Mouse (Mus musculus): ENCODE results near the gene Sccpdh. TPM values are rescaled to one million over a fixed set of nuclear protein-coding genes. Genes with fewer than 3 reads are reported as not detected.
A peak's percentile ranks its signal among the peaks of the same experiment; 100 is the strongest.

The Sccpdh gene
- polyA plus RNA-seq, 1 experiment from 2014 or later = 119 TPM

DNA sequence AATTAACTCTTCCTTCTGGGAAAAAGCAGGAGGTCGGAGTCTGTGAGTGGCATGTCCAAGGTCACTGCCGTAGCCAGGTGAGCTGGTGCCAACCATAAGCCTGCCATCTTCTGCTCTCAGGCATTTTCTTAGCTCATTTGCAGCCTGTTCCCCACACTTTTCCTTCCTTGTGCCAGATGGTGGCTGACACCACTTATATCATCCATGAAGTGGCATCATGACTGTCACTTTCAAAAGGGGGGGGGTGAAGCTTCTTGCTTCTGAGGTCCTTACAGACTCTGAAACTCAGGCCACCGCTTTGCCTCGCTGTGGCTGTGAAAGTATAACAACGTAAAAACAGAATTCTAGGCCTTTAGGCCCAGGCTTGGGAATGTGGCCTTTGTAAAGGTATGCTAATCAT is 16.8 kb upstream of the Sccpdh start:
- WGBS = 78% methylated on average over 5 of the region's 5 CpGs

DNA sequence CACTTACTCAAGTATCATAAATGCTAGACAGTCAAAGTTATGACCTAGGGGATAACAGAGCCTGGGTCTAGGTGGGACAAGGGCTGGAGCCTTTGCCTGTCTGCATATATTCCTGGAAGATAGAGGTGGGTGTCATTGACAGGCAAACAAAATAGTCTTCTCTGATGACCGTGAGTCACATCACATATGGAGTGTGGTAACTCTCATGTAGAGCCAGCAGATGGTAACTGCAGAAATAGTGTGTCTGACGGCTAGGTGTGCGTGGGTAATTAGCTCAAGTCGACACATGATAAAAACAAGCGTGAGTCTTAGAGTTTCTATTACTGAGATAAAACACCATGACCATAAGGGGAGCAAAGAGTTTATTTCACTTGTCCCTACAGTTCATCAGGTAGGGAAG is 4.9 kb upstream of the Sccpdh start:
- H3K27me3 ChIP-seq (ENCODE audit: control insufficient read depth, insufficient read depth, low read length) = no peaks in the 10 kb centered on the region
- 90% methylated on average over 5 of the region's 5 CpGs for whole genome bisulfite sequencing
- no peaks in the 10 kb centered on the region for H3K9me3 ChIP-seq (ENCODE audit: control insufficient read depth, low read length)
- no peak overlapping the region for H3K27ac ChIP-seq (ENCODE audit: low read depth, low read length)
- H3K9ac ChIP-seq (ENCODE audit: low read depth, low read length) = no peak overlapping the region
- H3K4me2 ChIP-seq (replicated peaks; ENCODE audit: low read depth, low read length) = no peak overlapping the region
- no peak overlapping the region for H3K4me3 ChIP-seq (ENCODE audit: low read depth, low read length)
- ATAC-seq (ENCODE audit: low FRiP score) = no peak
- DNase-seq (ENCODE audit: low spot score) = no peak
- no peaks in the 10 kb centered on the region for H3K36me3 ChIP-seq (ENCODE audit: control insufficient read depth, insufficient read depth, low read length)
- H3K4me1 ChIP-seq (replicated peaks; ENCODE audit: control insufficient read depth, insufficient read depth, low read length) = no peaks in the 10 kb centered on the region

More for the DNA sequence above, 16.8 kb upstream of the Sccpdh start:
- no peak overlapping the region for H3K4me3 ChIP-seq (ENCODE audit: low read depth, low read length)
- DNase-seq (ENCODE audit: low spot score) (no peak), ATAC-seq (ENCODE audit: low FRiP score) (no peak)
- no peaks in the 10 kb centered on the region for H3K36me3 ChIP-seq (ENCODE audit: control insufficient read depth, insufficient read depth, low read length)
- no peaks in the 10 kb centered on the region for H3K4me1 ChIP-seq (replicated peaks; ENCODE audit: control insufficient read depth, insufficient read depth, low read length)
- no peaks in the 10 kb centered on the region for H3K9me3 ChIP-seq (ENCODE audit: control insufficient read depth, low read length)
- no peak overlapping the region for H3K9ac ChIP-seq (ENCODE audit: low read depth, low read length)
- H3K27me3 ChIP-seq (ENCODE audit: control insufficient read depth, insufficient read depth, low read length) = no peaks in the 10 kb centered on the region
- no peak overlapping the region for H3K4me2 ChIP-seq (replicated peaks; ENCODE audit: low read depth, low read length)
- H3K27ac ChIP-seq (ENCODE audit: low read depth, low read length) = no peak overlapping the region

DNA sequence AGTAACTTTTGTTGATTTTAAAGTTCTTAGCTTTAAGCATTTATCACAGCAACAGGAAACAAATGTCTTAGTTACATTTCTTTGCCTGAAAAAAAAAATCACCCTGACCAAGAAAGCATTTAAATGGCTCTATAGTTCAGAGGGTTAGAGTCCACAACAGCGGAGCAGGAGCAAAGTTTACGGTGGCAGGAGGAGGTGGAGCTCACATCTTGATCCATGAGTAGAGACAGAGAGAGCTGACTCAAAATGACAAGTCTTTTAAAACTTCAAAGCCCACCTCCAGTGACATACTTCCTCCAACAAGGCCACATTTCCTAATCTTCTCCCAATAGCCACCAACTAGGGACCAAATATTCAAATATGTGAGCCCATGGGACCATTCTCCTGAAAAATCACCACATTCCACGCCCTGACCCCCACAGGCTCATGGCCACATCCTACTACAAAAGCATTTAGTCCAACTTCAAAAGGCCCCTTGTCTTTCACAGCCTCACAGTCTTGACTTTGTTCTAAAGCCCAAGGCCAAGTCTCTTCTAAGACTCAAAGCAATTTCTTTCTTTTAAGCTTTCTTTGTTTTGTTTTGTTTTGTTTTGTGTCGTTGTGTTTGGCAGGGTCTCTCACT is 3.6 kb upstream of the Sccpdh start:
- no peak overlapping the region for H3K9ac ChIP-seq (ENCODE audit: low read depth, low read length)
- peaks cover 3% of the 10 kb centered on the region; the same call in 1 of the 2 replicates for H3K4me1 ChIP-seq (replicated peaks; ENCODE audit: control insufficient read depth, insufficient read depth, low read length)
- ATAC-seq (ENCODE audit: low FRiP score) = no peak
- no peak overlapping the region for H3K27ac ChIP-seq (ENCODE audit: low read depth, low read length)
- no peak overlapping the region for H3K4me2 ChIP-seq (replicated peaks; ENCODE audit: low read depth, low read length)
- H3K9me3 ChIP-seq (ENCODE audit: control insufficient read depth, low read length) = no peaks in the 10 kb centered on the region
- H3K4me3 ChIP-seq (ENCODE audit: low read depth, low read length) = no peak overlapping the region
- H3K27me3 ChIP-seq (ENCODE audit: control insufficient read depth, insufficient read depth, low read length) = no peaks in the 10 kb centered on the region
- no peak for DNase-seq (ENCODE audit: low spot score)
- H3K36me3 ChIP-seq (ENCODE audit: control insufficient read depth, insufficient read depth, low read length) = no peaks in the 10 kb centered on the region
- 63% methylated on average over 4 of the region's 4 CpGs for WGBS

DNA sequence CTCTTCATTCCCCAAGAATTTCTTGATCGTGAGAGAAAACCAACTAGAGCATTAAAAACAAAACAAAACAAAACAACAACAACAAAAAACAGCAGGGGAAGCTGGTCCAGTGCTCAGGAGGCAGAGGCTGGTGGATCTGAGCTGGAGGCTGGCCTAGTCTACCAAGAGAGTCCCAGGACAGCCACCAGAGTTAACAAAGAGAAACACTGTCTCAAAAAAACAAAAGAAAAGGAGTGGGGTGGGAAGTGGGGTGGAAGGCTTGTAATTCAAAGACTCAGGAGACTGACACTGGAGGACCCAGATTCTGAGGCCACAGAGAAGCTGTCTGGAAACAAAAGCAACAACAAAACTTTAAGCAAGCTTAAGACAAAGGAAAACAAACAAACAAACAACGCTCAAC is 1.0 kb upstream of the Sccpdh start:
- H3K4me2 ChIP-seq (replicated peaks; ENCODE audit: low read depth, low read length) = no peak overlapping the region; the same call in 1 of the 2 replicates
- 60% methylated on average over 2 of the region's 2 CpGs for WGBS
- H3K9ac ChIP-seq (ENCODE audit: low read depth, low read length) = no peak overlapping the region; the same call in 1 of the 2 replicates
- peaks cover 3% of the 10 kb centered on the region; the same call in 1 of the 2 replicates for H3K4me1 ChIP-seq (replicated peaks; ENCODE audit: control insufficient read depth, insufficient read depth, low read length)
- DNase-seq (ENCODE audit: low spot score) (peak; percentile 35), ATAC-seq (ENCODE audit: low FRiP score) (no peak)
- no peaks in the 10 kb centered on the region for H3K27me3 ChIP-seq (ENCODE audit: control insufficient read depth, insufficient read depth, low read length)
- H3K27ac ChIP-seq (ENCODE audit: low read depth, low read length) = no peak overlapping the region
- no peaks in the 10 kb centered on the region for H3K9me3 ChIP-seq (ENCODE audit: control insufficient read depth, low read length)
- no peak overlapping the region for H3K4me3 ChIP-seq (ENCODE audit: low read depth, low read length)
- no peaks in the 10 kb centered on the region for H3K36me3 ChIP-seq (ENCODE audit: control insufficient read depth, insufficient read depth, low read length)

DNA sequence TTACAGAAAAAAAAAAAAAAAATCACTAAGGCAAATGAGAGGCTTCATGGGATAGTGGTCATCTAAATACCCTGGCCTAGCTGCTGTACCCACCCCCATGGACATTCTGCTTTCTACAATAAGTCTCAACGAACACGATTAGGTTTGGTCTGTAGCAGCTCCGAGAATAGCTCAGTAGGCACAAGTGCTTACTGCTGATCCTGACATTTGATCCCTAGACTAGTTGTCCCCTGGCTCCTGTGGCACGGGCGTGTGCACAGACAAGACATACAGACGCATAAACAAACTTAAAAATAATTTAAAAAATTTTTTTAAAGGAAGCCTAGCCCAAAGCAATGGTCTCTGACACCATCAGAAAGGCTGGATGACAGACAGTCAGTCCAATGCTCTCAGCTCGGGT is 560 bp upstream of the Sccpdh start:
- WGBS = 1% methylated on average over 7 of the region's 7 CpGs
- Histone ChIP-seq H3K9ac (ENCODE audit: low read depth, low read length) (peak overlapping the region; percentile 79), H3K27ac (ENCODE audit: low read depth, low read length) (peak overlapping the region; percentile 82), H3K9me3 (ENCODE audit: control insufficient read depth, low read length) (no peaks in the 10 kb centered on the region), H3K4me3 (ENCODE audit: low read depth, low read length) (peak overlapping the region; percentile 63), H3K36me3 (ENCODE audit: control insufficient read depth, insufficient read depth, low read length) (no peaks in the 10 kb centered on the region), H3K4me2 (replicated peaks; ENCODE audit: low read depth, low read length) (peak overlapping the region; percentile 62), H3K4me1 (replicated peaks; ENCODE audit: control insufficient read depth, insufficient read depth, low read length) (peaks cover 3% of the 10 kb centered on the region; the same call in 1 of the 2 replicates), H3K27me3 (ENCODE audit: control insufficient read depth, insufficient read depth, low read length) (no peaks in the 10 kb centered on the region)
- DNase-seq (ENCODE audit: low spot score) (peak; percentile 51), ATAC-seq (ENCODE audit: low FRiP score) (peak; percentile 8)

DNA sequence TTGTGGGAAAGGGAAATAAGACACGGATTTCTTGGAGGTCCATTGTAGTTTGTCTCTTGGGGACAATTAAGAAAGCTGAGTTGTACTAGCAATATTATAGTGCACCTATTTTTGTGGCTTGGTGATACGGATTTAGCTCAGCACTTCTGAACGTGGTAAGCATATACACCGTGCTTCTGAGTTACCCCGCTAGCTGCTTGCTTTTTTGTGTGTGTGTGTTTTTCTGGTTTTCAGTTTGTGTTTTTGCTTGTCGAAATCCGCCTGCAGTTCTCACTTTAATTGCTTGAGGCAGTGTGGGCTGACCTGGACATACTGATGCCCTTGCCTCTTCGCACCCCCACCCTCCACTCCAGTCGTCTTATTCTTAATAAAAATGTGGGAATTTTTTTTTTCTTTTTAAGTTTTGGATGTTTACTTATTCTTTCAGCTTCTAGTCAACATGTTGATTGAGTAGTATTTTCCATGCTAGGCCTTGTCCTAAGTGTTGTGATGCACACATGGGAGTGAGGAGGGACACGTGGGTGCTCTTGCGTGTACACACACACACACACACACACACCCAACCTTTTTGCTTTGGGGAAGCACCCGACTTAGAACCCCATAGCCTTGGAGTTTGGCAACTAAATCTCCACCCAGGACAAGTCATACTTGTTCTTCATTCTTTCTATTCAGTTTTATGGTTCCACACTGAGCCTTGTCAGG is 977 bp downstream of the Sccpdh start:
- DNase-seq (ENCODE audit: low spot score) (no peak), ATAC-seq (ENCODE audit: low FRiP score) (0 out of 2 replicates have a peak, but pooled peaks have one; percentile 3)
- H3K4me1 ChIP-seq (replicated peaks; ENCODE audit: control insufficient read depth, insufficient read depth, low read length) = peaks cover 3% of the 10 kb centered on the region; the same call in 1 of the 2 replicates
- H3K27me3 ChIP-seq (ENCODE audit: control insufficient read depth, insufficient read depth, low read length) = no peaks in the 10 kb centered on the region
- H3K9ac ChIP-seq (ENCODE audit: low read depth, low read length) = peak overlapping the region; percentile 79
- peak overlapping the region; percentile 62 for H3K4me2 ChIP-seq (replicated peaks; ENCODE audit: low read depth, low read length)
- peak overlapping the region; percentile 82; the same call in 1 of the 2 replicates for H3K27ac ChIP-seq (ENCODE audit: low read depth, low read length)
- H3K9me3 ChIP-seq (ENCODE audit: control insufficient read depth, low read length) = no peaks in the 10 kb centered on the region
- peak overlapping the region; percentile 63 for H3K4me3 ChIP-seq (ENCODE audit: low read depth, low read length)
- no peaks in the 10 kb centered on the region; the same call in 1 of the 2 replicates for H3K36me3 ChIP-seq (ENCODE audit: control insufficient read depth, insufficient read depth, low read length)
- 27% methylated on average over 12 of the region's 12 CpGs for WGBS

DNA sequence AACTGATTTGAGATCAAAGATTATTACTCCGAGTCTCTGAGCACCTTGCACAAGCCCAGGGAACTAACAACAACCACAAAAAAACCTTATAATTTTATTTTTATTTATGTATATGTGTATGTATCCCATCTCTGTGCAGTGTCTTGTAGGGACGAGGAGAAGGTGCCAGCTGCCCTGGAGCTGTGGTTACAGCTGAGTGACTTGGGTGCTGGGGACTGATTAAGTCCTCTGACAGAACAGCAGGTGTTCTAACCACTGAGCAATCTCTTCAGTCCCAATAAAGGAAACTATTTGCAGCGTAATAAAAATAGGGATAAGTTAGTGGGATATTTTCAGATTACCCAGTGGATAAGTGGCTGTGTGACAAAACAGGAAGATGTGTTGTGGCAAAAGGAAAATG is 6.3 kb downstream of the Sccpdh start:
- Histone ChIP-seq H3K27ac (ENCODE audit: low read depth, low read length) (no peak overlapping the region), H3K36me3 (ENCODE audit: control insufficient read depth, insufficient read depth, low read length) (no peaks in the 10 kb centered on the region; the same call in 1 of the 2 replicates), H3K4me1 (replicated peaks; ENCODE audit: control insufficient read depth, insufficient read depth, low read length) (peaks cover 1% of the 10 kb centered on the region; the same call in 1 of the 2 replicates), H3K4me2 (replicated peaks; ENCODE audit: low read depth, low read length) (no peak overlapping the region), H3K27me3 (ENCODE audit: control insufficient read depth, insufficient read depth, low read length) (no peaks in the 10 kb centered on the region), H3K9me3 (ENCODE audit: control insufficient read depth, low read length) (no peaks in the 10 kb centered on the region), H3K4me3 (ENCODE audit: low read depth, low read length) (no peak overlapping the region), H3K9ac (ENCODE audit: low read depth, low read length) (no peak overlapping the region)
- ATAC-seq (ENCODE audit: low FRiP score) (no peak), DNase-seq (ENCODE audit: low spot score) (no peak)
- 97% methylated on average over 3 of the region's 3 CpGs for WGBS

DNA sequence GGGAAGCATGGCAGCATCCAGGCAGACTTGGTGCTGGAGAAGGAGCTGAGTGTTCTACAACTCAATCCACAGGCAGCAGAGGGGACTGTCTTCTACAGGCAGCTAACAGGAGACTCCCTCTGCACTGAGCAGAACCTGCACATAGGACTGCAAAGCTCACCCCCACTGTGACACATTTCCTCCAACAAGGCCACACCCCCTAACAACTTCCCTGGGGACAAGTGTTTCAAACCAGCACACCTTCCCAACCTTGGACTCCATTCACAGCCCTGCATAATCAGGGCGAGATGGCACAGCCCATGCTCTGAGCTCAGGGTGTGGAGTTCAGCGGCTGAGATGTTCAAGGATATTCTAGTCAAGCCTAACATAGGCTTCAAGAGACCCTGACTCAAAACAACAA is 9.0 kb downstream of the Sccpdh start:
- Histone ChIP-seq H3K9ac (ENCODE audit: low read depth, low read length) (no peak overlapping the region), H3K4me2 (replicated peaks; ENCODE audit: low read depth, low read length) (no peak overlapping the region), H3K4me3 (ENCODE audit: low read depth, low read length) (no peak overlapping the region), H3K27ac (ENCODE audit: low read depth, low read length) (no peak overlapping the region), H3K27me3 (ENCODE audit: control insufficient read depth, insufficient read depth, low read length) (no peaks in the 10 kb centered on the region), H3K36me3 (ENCODE audit: control insufficient read depth, insufficient read depth, low read length) (no peaks in the 10 kb centered on the region; the same call in 1 of the 2 replicates), H3K4me1 (replicated peaks; ENCODE audit: control insufficient read depth, insufficient read depth, low read length) (no peaks in the 10 kb centered on the region), H3K9me3 (ENCODE audit: control insufficient read depth, low read length) (no peaks in the 10 kb centered on the region)
- no peak for DNase-seq (ENCODE audit: low spot score)
- WGBS = 89% methylated on average over 2 of the region's 2 CpGs
- no peak for ATAC-seq (ENCODE audit: low FRiP score)

DNA sequence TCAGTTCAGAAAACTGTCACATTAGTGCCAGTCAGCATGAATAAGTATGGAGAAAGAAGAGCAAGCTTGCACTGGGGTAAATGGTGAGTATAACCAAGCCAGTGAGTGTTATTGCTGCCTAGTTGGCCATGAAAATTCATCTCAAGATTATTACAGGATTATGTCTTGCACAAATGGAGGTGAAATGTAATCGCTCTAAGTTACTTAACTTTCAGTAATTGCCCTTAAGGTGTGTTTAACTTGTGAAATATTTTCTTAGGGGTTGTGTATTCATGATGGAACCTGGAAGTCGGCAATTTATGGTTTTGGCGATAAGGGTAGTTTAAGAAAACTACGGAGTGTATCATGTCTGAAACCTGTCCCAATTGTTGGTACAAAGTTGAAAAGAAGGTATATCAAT is 11.3 kb downstream of the Sccpdh start:
- H3K9ac ChIP-seq (ENCODE audit: low read depth, low read length) = no peak overlapping the region
- WGBS = 98% methylated on average over 4 of the region's 4 CpGs
- H3K9me3 ChIP-seq (ENCODE audit: control insufficient read depth, low read length) = no peaks in the 10 kb centered on the region
- H3K4me2 ChIP-seq (replicated peaks; ENCODE audit: low read depth, low read length) = no peak overlapping the region
- H3K27ac ChIP-seq (ENCODE audit: low read depth, low read length) = no peak overlapping the region
- ATAC-seq (ENCODE audit: low FRiP score) (no peak), DNase-seq (ENCODE audit: low spot score) (no peak)
- H3K36me3 ChIP-seq (ENCODE audit: control insufficient read depth, insufficient read depth, low read length) = no peaks in the 10 kb centered on the region
- no peaks in the 10 kb centered on the region for H3K27me3 ChIP-seq (ENCODE audit: control insufficient read depth, insufficient read depth, low read length)
- H3K4me3 ChIP-seq (ENCODE audit: low read depth, low read length) = no peak overlapping the region
- H3K4me1 ChIP-seq (replicated peaks; ENCODE audit: control insufficient read depth, insufficient read depth, low read length) = no peaks in the 10 kb centered on the region
